Mouse (Mus musculus): ENCODE results near the gene AI837181.
A peak's percentile ranks its signal among the peaks of the same experiment; 100 is the strongest.

The AI837181 gene

GRCm38 (mm10) chr19:5414534-5414957 is 10.4 kb upstream of the AI837181 start:
- no peak for DNase-seq (ENCODE audit: low spot score)

GRCm38 (mm10) chr19:5418750-5419466 is 6.0 kb upstream of the AI837181 start:
- DNase-seq (ENCODE audit: low spot score): no peak

DNA sequence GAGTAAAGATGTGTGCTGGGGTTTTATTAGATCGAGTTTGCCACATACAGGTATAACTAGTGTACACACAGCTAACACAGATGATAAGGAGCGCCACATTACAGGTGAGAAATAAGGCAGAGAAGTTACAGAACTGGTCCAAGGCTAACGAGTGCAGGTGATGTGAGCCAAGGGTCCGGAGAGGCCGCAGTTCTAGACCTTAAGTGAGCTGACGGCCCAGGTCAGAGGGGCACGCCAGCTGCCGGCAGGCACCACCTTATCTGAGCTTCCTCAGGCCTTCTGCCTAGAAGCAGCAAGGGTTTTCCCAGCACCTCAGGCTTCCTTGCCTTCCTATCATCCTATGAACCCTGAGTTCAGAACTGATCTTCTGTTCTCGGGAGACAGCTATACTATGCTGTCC is 5.3 kb upstream of the AI837181 start:
- no peak for DNase-seq (ENCODE audit: low spot score)

DNA sequence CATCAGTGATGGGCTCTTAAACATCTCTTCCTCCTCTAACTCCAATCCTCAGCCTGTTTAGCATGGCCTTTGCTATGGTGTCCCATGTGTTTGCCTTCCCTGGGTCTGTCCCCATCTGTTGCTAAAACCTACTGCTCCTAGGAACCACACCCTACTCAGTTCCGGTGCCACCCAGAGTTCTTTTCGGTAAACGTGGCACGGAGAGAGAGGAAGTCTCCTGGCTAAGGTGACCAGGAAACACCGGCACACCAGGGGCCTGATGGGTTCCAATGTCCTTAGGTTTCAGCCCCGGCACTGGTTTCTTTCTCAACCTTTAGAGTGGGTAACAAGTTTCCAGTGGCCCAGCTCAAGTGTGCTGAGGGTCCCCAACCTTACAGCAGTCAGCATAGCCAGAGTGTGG is 4.4 kb upstream of the AI837181 start:
- no peak for DNase-seq (ENCODE audit: low spot score)

GRCm38 (mm10) chr19:5421784-5422183 is 3.2 kb upstream of the AI837181 start:
- DNase-seq (ENCODE audit: low spot score): no peak

DNA sequence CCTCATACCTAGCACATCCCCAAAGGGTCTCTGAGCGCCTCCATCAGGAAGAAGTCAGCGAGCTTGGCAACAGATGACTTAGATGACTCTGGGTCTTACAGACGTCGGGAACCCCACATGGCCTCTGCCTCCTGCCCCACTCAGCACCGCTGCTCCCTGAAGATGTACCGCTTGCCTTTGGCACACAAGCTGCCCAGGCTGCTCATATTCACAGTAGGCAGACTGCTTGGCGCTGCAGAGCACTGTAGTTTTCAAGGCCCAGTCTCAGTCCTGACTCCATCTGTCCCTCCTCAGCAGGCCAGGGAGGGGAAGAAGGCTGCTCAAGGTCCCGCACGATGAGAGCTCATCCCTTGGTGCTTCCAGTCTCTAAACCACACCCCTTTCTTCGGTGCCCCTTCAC is 2.7 kb upstream of the AI837181 start:
- DNase-seq (ENCODE audit: low spot score): no peak

DNA sequence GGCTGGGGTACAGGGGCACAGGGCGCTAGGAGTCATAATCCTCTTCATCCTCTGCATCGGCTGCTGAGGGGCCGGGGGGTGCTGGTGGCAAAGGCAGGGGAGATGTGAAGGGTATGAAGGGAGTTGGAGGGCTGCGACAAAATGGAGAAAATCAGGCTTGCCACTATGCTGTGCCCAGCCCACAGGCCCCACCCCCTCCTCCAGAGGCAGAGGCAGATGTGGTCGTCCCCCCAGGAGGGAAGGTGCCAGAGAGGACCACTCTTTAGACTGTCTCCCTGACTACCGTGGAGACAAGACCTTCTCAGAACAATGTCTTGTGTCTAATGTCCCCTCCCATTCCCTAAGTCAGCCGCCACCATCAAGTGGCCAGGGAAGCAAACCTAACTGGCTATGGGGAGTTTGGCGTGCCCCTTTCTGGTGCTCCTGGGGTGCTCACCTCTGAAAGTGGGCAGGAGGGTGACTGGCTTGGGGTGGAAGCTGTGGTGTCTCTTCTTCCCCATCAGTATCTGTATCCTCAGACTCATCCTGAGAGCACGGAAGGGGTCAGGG is 2.0 kb upstream of the AI837181 start:
- DNase-seq (ENCODE audit: low spot score): no peak

DNA sequence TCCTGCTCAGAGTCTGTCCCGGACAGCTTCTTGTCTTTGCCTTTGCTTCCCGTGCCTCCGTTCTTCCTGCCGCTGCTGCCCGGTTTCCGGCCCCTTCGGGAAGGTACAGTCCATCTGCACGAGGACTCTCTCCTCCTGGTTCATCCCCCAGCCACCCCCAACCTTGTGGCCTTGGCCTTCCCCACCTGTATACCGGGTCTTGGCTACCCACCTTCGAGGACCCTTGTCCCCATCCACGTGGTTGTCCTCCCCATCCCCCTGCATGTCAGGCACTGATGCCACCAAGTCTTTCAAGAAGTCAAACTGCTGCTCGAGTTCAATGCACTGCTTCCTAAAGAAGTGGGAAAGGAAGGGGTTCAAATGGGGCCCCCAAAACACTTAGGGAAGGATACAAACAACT is 1.4 kb upstream of the AI837181 start:
- DNase-seq (ENCODE audit: low spot score): no peak

DNA sequence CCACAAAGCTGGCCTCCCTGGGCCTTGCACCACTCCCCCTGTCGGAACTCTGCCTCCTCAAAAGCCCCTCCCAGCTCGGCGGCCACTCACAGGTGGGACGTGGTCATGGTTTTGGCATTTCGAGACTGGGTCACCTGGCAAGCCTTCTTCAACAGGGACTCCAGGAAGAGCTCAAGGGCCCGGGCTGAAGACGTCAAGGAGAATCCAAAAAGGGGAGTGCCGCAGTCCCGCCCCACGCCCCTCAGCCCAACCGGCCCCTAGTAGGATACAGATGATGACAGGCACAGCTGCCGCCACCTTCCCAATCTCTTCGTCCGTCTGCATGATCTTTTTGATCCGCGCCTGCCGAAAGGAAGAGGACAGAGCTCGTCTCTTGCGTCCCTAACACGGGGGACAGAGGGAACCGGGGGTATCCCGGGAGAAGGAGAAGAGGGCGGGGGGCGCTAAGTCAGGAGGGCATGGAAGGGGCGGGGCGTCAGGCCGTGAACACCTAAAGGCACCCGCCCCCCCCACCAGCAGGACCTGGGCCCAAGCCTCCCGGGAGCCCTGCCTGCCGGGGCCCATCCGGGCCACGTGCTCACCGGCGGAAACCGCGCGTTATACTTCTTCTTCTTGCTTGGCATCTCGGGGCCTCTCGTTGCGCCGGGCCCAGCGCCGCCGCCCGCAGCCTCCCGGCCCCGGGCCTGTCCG is 707 bp upstream of the AI837181 start:
- DNase-seq (ENCODE audit: low spot score): peak; percentile 88

DNA sequence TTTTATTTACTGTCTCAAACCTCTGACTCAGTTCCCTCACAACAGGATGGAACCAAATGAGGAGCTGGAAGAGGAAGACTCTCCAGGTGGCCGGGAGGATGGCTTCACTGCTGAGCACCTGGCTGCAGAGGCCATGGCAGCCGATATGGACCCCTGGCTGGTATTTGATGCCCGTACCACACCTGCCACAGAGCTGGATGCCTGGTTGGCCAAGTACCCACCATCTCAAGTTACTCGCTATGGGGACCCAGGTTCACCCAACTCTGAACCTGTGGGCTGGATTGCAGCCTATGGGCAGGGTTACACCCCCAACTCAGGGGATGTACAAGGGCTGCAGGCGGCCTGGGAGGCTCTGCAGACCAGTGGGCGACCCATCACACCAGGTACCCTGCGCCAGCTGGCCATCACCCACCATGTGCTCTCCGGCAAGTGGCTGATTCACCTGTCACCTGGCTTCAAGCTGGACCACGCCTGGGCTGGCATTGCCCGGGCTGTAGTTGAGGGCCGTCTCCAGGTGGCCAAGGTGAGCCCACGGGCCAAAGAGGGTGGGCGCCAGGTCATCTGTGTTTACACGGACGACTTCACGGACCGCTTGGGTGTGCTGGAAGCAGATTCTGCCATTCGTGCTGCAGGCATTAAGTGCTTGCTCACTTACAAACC is 1.1 kb downstream of the AI837181 start:
- DNase-seq (ENCODE audit: low spot score): no peak

- DNase-seq (ENCODE audit: low spot score): no peak
Observed at GRCm38 (mm10) chr19:5426640-5427290, 1.8 kb downstream of the AI837181 start.

DNA sequence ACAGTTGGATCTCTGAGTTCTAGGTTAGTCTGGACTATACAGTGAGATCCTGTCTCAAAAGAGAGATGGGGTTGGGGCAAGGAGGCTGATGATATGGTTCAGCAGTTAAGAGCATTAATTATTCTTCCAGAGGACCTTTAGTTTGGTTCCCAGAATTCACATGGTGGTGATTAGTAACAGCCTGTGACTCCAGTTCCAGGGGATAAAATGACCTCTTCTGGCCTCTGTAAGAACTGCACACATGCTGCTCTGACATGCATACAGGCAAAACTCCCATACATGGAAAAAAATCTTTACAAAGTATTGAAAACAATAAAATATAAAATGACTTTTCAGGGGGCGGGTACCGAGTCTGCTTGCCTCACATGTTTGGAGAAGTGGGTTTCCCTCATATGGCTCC is 3.1 kb downstream of the AI837181 start:
- DNase-seq (ENCODE audit: low spot score): no peak

DNA sequence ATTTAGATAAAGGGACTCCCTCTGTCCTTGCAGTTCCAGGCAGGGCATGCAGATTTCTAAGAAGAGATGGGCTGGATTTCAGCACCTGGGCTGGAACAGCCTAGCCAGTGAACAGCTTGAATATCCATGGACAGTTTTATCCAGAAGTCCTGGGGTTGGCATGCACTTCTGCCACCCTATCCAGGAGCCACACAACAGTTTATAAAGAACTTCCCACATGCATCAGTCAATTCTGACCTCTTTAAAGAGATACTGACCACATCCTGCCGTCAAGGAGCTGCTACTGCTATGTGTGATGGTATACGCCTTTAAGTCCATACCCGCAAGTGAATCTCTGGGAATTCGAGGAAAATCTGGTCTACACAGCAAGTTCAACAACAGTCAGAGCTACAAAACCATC is 4.3 kb downstream of the AI837181 start:
- DNase-seq (ENCODE audit: low spot score): no peak

GRCm38 (mm10) chr19:5429806-5430205 is 4.9 kb downstream of the AI837181 start:
- no peak for DNase-seq (ENCODE audit: low spot score)

- no peak for DNase-seq (ENCODE audit: low spot score)
Observed at GRCm38 (mm10) chr19:5430408-5430807, 5.5 kb downstream of the AI837181 start.

- no peak for DNase-seq (ENCODE audit: low spot score)
Observed at GRCm38 (mm10) chr19:5431911-5432464, 7.0 kb downstream of the AI837181 start.

DNA sequence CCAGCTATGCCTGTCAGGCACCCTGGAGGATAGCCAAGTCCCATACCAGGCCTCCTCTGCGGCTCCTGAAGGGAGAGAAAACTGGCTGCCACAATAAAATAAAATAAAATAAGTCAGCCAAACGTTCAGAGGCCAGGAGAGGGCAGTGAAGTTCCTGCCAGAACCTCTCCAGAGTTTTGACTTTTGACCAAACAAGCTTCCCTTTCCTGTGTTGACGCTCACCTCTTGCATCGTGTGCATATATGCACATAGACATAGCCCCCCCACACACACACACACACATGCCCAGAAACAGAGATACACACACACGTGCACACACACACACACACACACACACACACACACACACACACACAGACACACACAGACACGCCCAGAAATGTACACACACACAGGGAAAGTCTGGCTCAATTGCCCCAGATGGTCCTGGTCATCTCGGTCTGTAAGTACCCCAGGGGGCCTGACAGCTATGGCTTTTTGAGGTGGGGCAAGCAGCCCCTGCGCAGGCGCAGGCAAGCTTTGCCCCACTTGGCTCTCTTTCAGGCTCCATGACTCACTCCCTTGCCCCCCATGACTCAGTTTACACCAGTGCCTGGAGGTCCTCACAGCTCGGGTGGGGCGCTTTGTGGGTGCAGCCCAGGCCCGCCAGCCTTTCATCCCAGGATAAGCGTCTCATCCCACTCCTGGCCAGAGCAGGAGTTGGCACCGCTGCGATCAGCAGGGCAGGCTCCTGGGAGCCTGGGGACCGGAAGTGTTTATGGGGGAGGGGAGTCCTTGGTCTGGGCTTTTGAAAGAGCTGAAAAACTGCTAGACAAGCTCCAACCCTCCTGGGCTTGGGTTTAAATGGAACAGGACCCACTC is 8.3 kb downstream of the AI837181 start:
- DNase-seq (ENCODE audit: low spot score): peak; percentile 45

- DNase-seq (ENCODE audit: low spot score): no peak
Observed at GRCm38 (mm10) chr19:5433951-5434350, 9.0 kb downstream of the AI837181 start.

DNA sequence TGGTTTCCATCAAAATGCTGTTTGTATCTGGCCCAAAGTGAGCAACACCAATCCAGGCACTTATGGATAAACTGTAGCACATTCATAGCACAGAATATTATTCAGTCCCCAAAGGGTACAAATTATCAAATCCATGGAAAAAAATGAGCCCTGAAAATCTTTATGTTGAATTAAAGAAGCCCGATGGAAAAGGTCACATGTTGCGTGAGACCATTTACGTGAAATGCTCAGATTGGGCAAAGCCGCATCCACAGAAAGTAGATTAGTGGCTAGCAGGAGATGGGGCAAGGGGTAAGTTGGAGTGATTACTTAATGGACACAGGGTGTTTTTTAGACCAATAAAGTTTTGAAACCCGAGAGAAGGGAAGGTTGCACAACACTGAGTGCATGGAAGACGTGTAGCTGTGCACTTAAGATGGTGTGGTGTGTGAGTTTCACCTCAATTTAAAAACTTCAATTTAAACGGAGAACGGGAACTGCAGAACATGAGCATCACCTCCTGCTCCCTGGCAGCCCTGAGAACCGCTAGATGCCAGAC is 19.5 kb downstream of the AI837181 start:
- no peak for DNase-seq (ENCODE audit: low spot score)

DNA sequence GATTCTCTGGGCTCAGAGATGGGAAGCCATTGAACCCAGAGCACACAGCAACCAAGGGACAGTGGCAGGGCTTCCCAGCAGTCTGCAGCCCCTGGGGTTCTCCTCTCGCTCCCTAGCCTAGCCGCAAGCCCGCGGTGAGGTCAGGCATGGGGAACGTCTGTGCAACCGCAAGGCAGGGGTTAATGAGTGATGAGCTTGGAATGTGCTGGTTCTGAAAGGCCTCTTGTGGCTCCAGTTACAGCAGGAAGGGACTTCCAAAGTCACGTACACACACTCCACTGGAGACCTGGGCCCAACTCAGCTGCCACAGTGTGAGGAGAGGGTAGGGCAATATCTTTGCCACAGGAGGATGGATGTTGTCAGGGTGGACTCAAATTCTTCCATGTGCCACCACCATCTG is 20.0 kb downstream of the AI837181 start:
- no peak for DNase-seq (ENCODE audit: low spot score)

GRCm38 (mm10) chr19:5445747-5446146 is 20.8 kb downstream of the AI837181 start:
- no peak for DNase-seq (ENCODE audit: low spot score)

All from yolk sac, embryonic 10.5 days (tissue).